Mouse (Mus musculus) megakaryocyte, embryonic 14.5 days (primary cell): ENCODE data around the gene Slx. TPM values are rescaled to one million over a fixed set of nuclear protein-coding genes. Genes with fewer than 3 reads are reported as not detected.
"Not testable (repeated sequence)": the region's sequence is repeated elsewhere in the genome, so short reads cannot be mapped to it uniquely, and the experiment has no call there.

ENCODE experiments used
- H3K27me3 ChIP-seq: replicated peaks from 2 replicates; pipeline ENCODE3; 2012; ENCODE audit warnings: inconsistent platforms
- H3K36me3 ChIP-seq: replicated peaks from 2 replicates; pipeline ENCODE3; 2012; ENCODE audit warnings: low read length, inconsistent platforms, mixed read lengths
- H3K4me1 ChIP-seq: 2 replicates; pipeline ENCODE4 v1.6.1; 2012; ENCODE audit warnings: inconsistent platforms
- H3K4me3 ChIP-seq: replicated peaks from 2 replicates; pipeline ENCODE3; 2012; ENCODE audit warnings: moderate library complexity, mild to moderate bottlenecking, inconsistent platforms
- H3K9me3 ChIP-seq: 2 replicates; pipeline ENCODE4 v1.6.1; 2012; ENCODE audit warnings: inconsistent platforms
- polyA plus RNA-seq: library from polyadenylated mRNA; stranded (reverse); fragments of >175 nt; gene quantifications from 2 replicates; pipeline ENCODE4 v1.2.3, GENCODE M21; 2012; ENCODE audit warnings: low replicate concordance; ENCODE audit not compliant: insufficient read depth

Gene Slx
- polyA plus RNA-seq: not detected in 2 replicates

GRCm38 (mm10) chrX:26545465-26545864, at the start of gene Slx:
TSS of gene Slx (minus strand) at chrX:26545565.
- not testable (repeated sequence) for H3K36me3 ChIP-seq, H3K4me3 ChIP-seq, H3K4me1 ChIP-seq, H3K9me3 ChIP-seq, H3K27me3 ChIP-seq

Other genes starting within 250 kb of the Slx start
- gene Gm2030, start 235.5 kb downstream of the Slx start, polyA plus RNA-seq: not detected in 2 replicates
- gene Gm14525, start 157.1 kb upstream of the Slx start, polyA plus RNA-seq: not detected in 2 replicates